Mouse (Mus musculus) thymus, adult 2 months (tissue): Measurements from ENCODE around the gene Akap7. TPM values are rescaled to one million over a fixed set of nuclear protein-coding genes. Genes with fewer than 3 reads are reported as not detected.

ENCODE experiments used
- DNase-seq: peaks from one replicate; pipeline ENCODE4 v3.0.0; 2021
- H3K27ac ChIP-seq: fragments of 200-500 bp; 2 replicates; pipeline ENCODE4 v1.5.1; 2012; ENCODE audit warnings: low read length, control low read depth; ENCODE audit not compliant: control insufficient read depth, insufficient read depth
- H3K27me3 ChIP-seq: fragments of 200-500 bp; 2 replicates; pipeline ENCODE4 v1.6.1; 2012; ENCODE audit warnings: mild to moderate bottlenecking, low read length, moderate library complexity, mixed read lengths; ENCODE audit not compliant: control insufficient read depth, insufficient read depth
- H3K36me3 ChIP-seq: fragments of 200-500 bp; 2 replicates; pipeline ENCODE4 v1.6.1; 2012; ENCODE audit warnings: mild to moderate bottlenecking, low read length, moderate library complexity; ENCODE audit not compliant: control insufficient read depth, insufficient read depth
- H3K4me1 ChIP-seq: fragments of 200-500 bp; replicated peaks from 2 replicates; pipeline ENCODE4 v1.6.1; 2012; ENCODE audit warnings: low read length; ENCODE audit not compliant: control insufficient read depth, insufficient read depth
- H3K4me3 ChIP-seq: fragments of 200-500 bp; 2 replicates; pipeline ENCODE4 v1.5.1; 2012; ENCODE audit warnings: mild to moderate bottlenecking, low read length, control low read depth, moderate library complexity; ENCODE audit not compliant: control insufficient read depth, insufficient read depth
- CTCF ChIP-seq: fragments of 200-500 bp; IDR thresholded peaks from 2 replicates; pipeline ENCODE4 v1.5.1; 2012; ENCODE audit warnings: mild to moderate bottlenecking, control low read depth, low read length, moderate library complexity, borderline replicate concordance; ENCODE audit not compliant: control insufficient read depth, poor library complexity, insufficient read depth; ENCODE audit errors: extremely low read depth
- POLR2A ChIP-seq: fragments of 200-500 bp; IDR thresholded peaks from 2 replicates; pipeline ENCODE4 v1.6.1; 2012; ENCODE audit warnings: mild to moderate bottlenecking, low read length, control low read depth, moderate library complexity; ENCODE audit not compliant: control insufficient read depth, poor library complexity, insufficient read depth; ENCODE audit errors: extremely low read depth
- WGBS: fragments of 180-500 bp; shearing (Covaris S2); methylation state at CpG from one replicate; pipeline ENCODE4 v1.1.7; 2018; 5-methylcytosine and 5-hydroxymethylcytosine counted together
- polyA plus RNA-seq: library from polyadenylated mRNA; depleted of rRNA; stranded (reverse); fragments of >200 nt; gene quantifications from 2 replicates; pipeline ENCODE4 v1.2.3, GENCODE M21; 2012

Gene Akap7
- polyA plus RNA-seq, 1 experiment, result 1.8 TPM

GRCm38 (mm10) chr10:25161701-25162100 lies 146.0 kb downstream of the Akap7 start:
- no peak for DNase-seq
- WGBS, result 93% methylated on average over 2 of the region's 2 CpGs
- Histone ChIP-seq H3K4me3 (no peak overlapping the region), H3K27ac (no peak overlapping the region), H3K36me3 (no peaks in the 10 kb centered on the region), H3K4me1 (no peaks in the 10 kb centered on the region), H3K27me3 (no peaks in the 10 kb centered on the region)
- no peak for TF ChIP-seq POLR2A
- no peak for TF ChIP-seq CTCF

GRCm38 (mm10) chr10:25158651-25159050 lies 149.0 kb downstream of the Akap7 start:
- no peak overlapping the region for H3K4me3 ChIP-seq
- no peaks in the 10 kb centered on the region for H3K36me3 ChIP-seq
- TF ChIP-seq CTCF (no peak), POLR2A (no peak)
- no peak for DNase-seq
- WGBS, result 91% methylated on average over 5 of the region's 5 CpGs
- no peaks in the 10 kb centered on the region for H3K27me3 ChIP-seq
- H3K27ac ChIP-seq, result no peak overlapping the region
- no peaks in the 10 kb centered on the region for H3K4me1 ChIP-seq

GRCm38 (mm10) chr10:25157339-25157738 lies 150.3 kb downstream of the Akap7 start:
- H3K4me1 ChIP-seq, result no peaks in the 10 kb centered on the region
- DNase-seq, result no peak
- no peaks in the 10 kb centered on the region for H3K27me3 ChIP-seq
- H3K27ac ChIP-seq, result no peak overlapping the region
- no peaks in the 10 kb centered on the region for H3K36me3 ChIP-seq
- no peak overlapping the region for H3K4me3 ChIP-seq
- TF ChIP-seq CTCF (no peak), POLR2A (no peak)

- WGBS, result 94% methylated on average over 6 of the region's 6 CpGs
- no peaks in the 10 kb centered on the region for H3K27me3 ChIP-seq
- no peak overlapping the region for H3K4me3 ChIP-seq
- H3K4me1 ChIP-seq, result no peaks in the 10 kb centered on the region; the same call in 1 of the 2 replicates
- no peaks in the 10 kb centered on the region for H3K36me3 ChIP-seq
- TF ChIP-seq CTCF, result no peak
- TF ChIP-seq POLR2A, result no peak
- DNase-seq, result no peak
- no peak overlapping the region for H3K27ac ChIP-seq
Observed at GRCm38 (mm10) chr10:25154225-25154624, 153.4 kb downstream of the Akap7 start.

- no peak for DNase-seq
Observed at GRCm38 (mm10) chr10:25151172-25151800, 156.4 kb downstream of the Akap7 start.

GRCm38 (mm10) chr10:25145851-25146250 lies 161.8 kb downstream of the Akap7 start:
- Histone ChIP-seq H3K27me3 (no peaks in the 10 kb centered on the region), H3K4me1 (no peaks in the 10 kb centered on the region), H3K4me3 (no peak overlapping the region), H3K36me3 (no peaks in the 10 kb centered on the region), H3K27ac (no peak overlapping the region)
- TF ChIP-seq POLR2A (no peak), CTCF (no peak)
- 95% methylated on average over 12 of the region's 12 CpGs for WGBS
- DNase-seq, result no peak

More at GRCm38 (mm10) chr10:25151172-25151800, 156.4 kb downstream of the Akap7 start:
- 73% methylated on average over 7 of the region's 7 CpGs for WGBS
- H3K27me3 ChIP-seq, result no peaks in the 10 kb centered on the region
- H3K4me1 ChIP-seq, result no peaks in the 10 kb centered on the region; the same call in 1 of the 2 replicates
- no peak overlapping the region for H3K27ac ChIP-seq
- no peaks in the 10 kb centered on the region for H3K36me3 ChIP-seq
- TF ChIP-seq POLR2A (no peak), CTCF (no peak)
- H3K4me3 ChIP-seq, result no peak overlapping the region
